Mouse (Mus musculus) kidney, adult 11 months (tissue): ENCODE data around the gene Cirbp.

Source experiments
- DNase-seq: peaks from one replicate; pipeline ENCODE4 v3.0.0; 2022

The Cirbp gene

GRCm38 (mm10) chr10:80151211-80152034, 14.4 kb upstream of the Cirbp start:
- DNase-seq: peak; percentile 91

- DNase-seq: peak; percentile 87
Observed at GRCm38 (mm10) chr10:80152071-80152872, 13.5 kb upstream of the Cirbp start.

GRCm38 (mm10) chr10:80152873-80153260, 12.9 kb upstream of the Cirbp start:
- DNase-seq: peak; percentile 90

GRCm38 (mm10) chr10:80153713-80154112, 12.1 kb upstream of the Cirbp start:
- DNase-seq: peak; percentile 71

- no peak for DNase-seq
Observed at GRCm38 (mm10) chr10:80154384-80154783, 11.4 kb upstream of the Cirbp start.

GRCm38 (mm10) chr10:80155277-80155676, 10.5 kb upstream of the Cirbp start:
- DNase-seq: no peak

GRCm38 (mm10) chr10:80156002-80156751, 9.6 kb upstream of the Cirbp start:
- no peak for DNase-seq

- peak; percentile 55 for DNase-seq
Observed at GRCm38 (mm10) chr10:80156752-80157053, 9.1 kb upstream of the Cirbp start.

GRCm38 (mm10) chr10:80157141-80157929, 8.4 kb upstream of the Cirbp start:
- no peak for DNase-seq

- DNase-seq: peak; percentile 78
Observed at GRCm38 (mm10) chr10:80158307-80158986, 7.3 kb upstream of the Cirbp start.

- DNase-seq: peak; percentile 77
Observed at GRCm38 (mm10) chr10:80159021-80159560, 6.7 kb upstream of the Cirbp start.

- peak; percentile 99 for DNase-seq
Observed at GRCm38 (mm10) chr10:80159561-80160454, 6.0 kb upstream of the Cirbp start.

GRCm38 (mm10) chr10:80160455-80161371, 5.1 kb upstream of the Cirbp start:
- peak; percentile 98 for DNase-seq

- DNase-seq: peak; percentile 73
Observed at GRCm38 (mm10) chr10:80161522-80162242, 4.1 kb upstream of the Cirbp start.

- no peak for DNase-seq
Observed at GRCm38 (mm10) chr10:80162243-80162608, 3.6 kb upstream of the Cirbp start.

GRCm38 (mm10) chr10:80162716-80163299, 3.0 kb upstream of the Cirbp start:
- DNase-seq: peak; percentile 23

GRCm38 (mm10) chr10:80163721-80164120, 2.1 kb upstream of the Cirbp start:
- peak; percentile 46 for DNase-seq
